Mouse (Mus musculus): ENCODE measurements at regions not wholly inside any gene's neighbourhood (a gene's known extent, or its start where the extent isn't known, plus 50 kb on each side); places are given as distances from the start of the nearest gene placed in this dataset.
"Not testable (repeated sequence)": the region's sequence is repeated elsewhere in the genome, so short reads cannot be mapped to it uniquely, and the experiment has no call there.

DNA sequence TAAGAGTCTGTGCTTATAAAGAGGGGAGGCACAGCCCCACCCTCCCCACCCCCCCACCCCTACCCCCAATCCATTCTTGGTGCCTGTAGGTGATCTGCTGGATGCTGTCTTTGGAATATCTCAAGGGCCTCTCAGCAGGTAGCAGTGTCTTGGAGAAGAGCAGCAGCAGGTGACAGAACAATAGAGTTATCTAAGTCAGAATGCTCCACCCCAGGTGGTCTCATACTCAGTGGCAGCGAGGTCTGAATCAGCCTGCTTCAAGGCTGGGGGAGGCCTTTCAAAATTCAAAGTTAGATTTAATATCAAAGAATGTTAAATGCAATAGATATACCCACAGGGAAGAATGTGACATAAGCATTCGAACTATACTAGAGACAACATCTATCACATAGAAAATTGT lies 90.6 kb upstream of the Akr1e1 start:
- WGBS, result 63% methylated on average over 2 of the region's 2 CpGs
- H3K27ac ChIP-seq (ENCODE audit: low read length); H3K9ac ChIP-seq (ENCODE audit: low read depth, low read length); H3K4me1 ChIP-seq (ENCODE audit: control insufficient read depth, insufficient read depth, low read length); ATAC-seq; H3K27me3 ChIP-seq (replicated peaks; ENCODE audit: control insufficient read depth, insufficient read depth, low read length); H3K4me3 ChIP-seq (ENCODE audit: low read length); H3K9me3 ChIP-seq (ENCODE audit: control insufficient read depth, low read length); H3K36me3 ChIP-seq (ENCODE audit: control insufficient read depth, insufficient read depth, low read length); H3K4me2 ChIP-seq (ENCODE audit: low read depth, low read length): not testable (repeated sequence)

DNA sequence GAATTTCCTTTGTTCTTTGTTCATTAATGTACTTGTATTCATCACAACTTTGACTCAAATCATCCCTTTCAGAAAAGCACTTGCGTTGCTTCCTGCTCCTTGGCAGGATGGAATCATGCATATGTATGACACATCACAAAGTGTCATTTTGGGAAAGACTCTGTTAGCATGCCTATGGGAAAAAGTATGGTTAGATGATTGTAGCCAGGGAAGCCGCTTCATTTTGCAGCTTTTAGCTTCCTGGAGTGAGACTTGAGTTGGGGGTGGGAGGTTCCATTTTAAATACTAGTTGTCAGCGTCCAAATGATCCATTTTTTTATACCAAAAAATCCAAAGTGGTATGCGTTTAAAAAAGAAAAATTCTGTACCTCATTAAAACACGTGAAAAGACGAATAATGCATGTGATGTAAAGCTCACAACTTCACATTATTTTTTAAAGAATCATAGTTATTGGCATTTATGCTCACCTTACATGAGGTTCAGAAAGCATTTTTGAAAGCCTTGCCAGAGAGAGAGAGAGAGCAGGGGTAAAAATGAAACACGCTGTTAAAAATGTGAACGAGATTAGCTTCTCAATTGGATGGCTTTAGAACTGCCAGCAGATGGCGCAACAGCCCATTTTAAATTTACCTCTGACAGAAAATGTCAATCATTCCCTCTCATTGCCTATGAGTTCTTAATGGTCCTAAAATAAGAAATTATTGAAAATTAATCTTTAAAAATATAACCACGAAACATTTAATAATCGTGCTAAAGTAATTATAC lies 57.6 kb upstream of the Akr1e1 start:
- Histone ChIP-seq H3K27ac (ENCODE audit: low read length) (no peak overlapping the region), H3K4me2 (ENCODE audit: low read depth, low read length) (no peak overlapping the region), H3K36me3 (ENCODE audit: control insufficient read depth, insufficient read depth, low read length) (no peaks in the 10 kb centered on the region), H3K4me3 (ENCODE audit: low read length) (no peak overlapping the region), H3K27me3 (replicated peaks; ENCODE audit: control insufficient read depth, insufficient read depth, low read length) (no peaks in the 10 kb centered on the region), H3K9ac (ENCODE audit: low read depth, low read length) (no peak overlapping the region), H3K4me1 (ENCODE audit: control insufficient read depth, insufficient read depth, low read length) (no peaks in the 10 kb centered on the region), H3K9me3 (ENCODE audit: control insufficient read depth, low read length) (no peaks in the 10 kb centered on the region)
- 38% methylated on average over 11 of the region's 11 CpGs for WGBS
- ATAC-seq, result no peak

DNA sequence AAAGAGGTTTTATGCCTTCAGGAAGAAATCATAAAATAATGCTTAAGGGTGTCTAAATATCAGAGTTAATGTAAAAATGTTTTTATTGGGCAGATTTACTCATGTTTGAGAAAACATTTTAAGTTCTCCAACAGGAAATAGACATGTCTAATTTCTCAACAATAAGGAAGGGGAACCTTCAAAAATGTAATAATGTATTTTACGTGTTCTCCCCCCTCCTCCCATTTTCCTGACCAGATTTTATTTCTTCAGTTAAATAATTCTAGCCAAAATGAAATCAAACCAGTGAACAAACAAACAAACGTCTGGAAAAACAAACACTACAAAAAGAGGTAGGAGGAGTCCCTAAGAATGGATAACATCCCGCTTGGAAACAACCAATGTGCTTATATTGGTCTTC lies 54.4 kb upstream of the Akr1e1 start:
- 52% methylated on average over 3 of the region's 3 CpGs for WGBS
- no peaks in the 10 kb centered on the region for H3K9me3 ChIP-seq (ENCODE audit: control insufficient read depth, low read length)
- no peak overlapping the region for H3K4me2 ChIP-seq (ENCODE audit: low read depth, low read length)
- ATAC-seq, result no peak
- H3K4me3 ChIP-seq (ENCODE audit: low read length), result no peak overlapping the region
- H3K36me3 ChIP-seq (ENCODE audit: control insufficient read depth, insufficient read depth, low read length), result no peaks in the 10 kb centered on the region
- no peaks in the 10 kb centered on the region for H3K27me3 ChIP-seq (replicated peaks; ENCODE audit: control insufficient read depth, insufficient read depth, low read length)
- H3K9ac ChIP-seq (ENCODE audit: low read depth, low read length), result no peak overlapping the region
- H3K4me1 ChIP-seq (ENCODE audit: control insufficient read depth, insufficient read depth, low read length), result no peaks in the 10 kb centered on the region
- no peak overlapping the region for H3K27ac ChIP-seq (ENCODE audit: low read length)

DNA sequence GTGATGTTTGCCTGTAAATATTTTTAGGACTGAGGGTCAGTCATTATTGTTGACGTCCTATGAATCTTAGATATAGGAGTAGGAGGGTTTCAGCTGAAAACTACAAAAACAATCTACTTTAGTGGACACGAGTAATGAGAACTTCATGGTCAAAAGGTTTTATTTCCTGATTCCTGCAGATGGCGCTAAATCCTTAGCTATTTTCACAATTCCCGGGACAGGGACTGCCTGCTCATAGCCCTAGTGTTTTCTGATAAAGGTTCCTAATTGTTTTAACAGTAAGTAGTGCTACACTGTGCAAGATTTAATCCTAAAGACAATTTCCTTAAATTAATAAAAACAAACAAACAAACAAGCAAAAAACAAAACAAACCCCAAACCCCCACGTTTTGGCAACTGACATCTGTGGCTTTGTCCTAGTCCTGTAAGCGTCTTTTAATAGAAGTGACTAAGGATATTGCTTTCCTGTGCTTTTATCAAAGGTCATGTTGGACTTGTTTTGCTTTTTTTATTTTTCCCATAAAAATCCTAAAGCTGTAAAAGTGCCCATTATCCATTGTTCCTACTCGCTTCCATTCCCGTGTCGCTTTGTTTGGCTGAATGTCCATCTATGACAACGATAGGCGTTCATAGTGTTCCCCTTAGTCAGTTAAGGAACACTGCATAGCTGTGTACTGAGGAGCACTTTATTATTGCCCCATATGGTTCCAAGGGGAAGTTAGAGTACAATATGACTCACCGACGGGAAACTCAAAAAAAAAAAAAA lies 53.5 kb upstream of the Akr1e1 start:
- H3K4me3 ChIP-seq (ENCODE audit: low read length), result no peak overlapping the region
- H3K4me1 ChIP-seq (ENCODE audit: control insufficient read depth, insufficient read depth, low read length), result no peaks in the 10 kb centered on the region
- no peaks in the 10 kb centered on the region for H3K9me3 ChIP-seq (ENCODE audit: control insufficient read depth, low read length)
- H3K4me2 ChIP-seq (ENCODE audit: low read depth, low read length), result no peak overlapping the region
- no peak overlapping the region for H3K27ac ChIP-seq (ENCODE audit: low read length)
- H3K36me3 ChIP-seq (ENCODE audit: control insufficient read depth, insufficient read depth, low read length), result no peaks in the 10 kb centered on the region
- WGBS, result 41% methylated on average over 13 of the region's 13 CpGs
- H3K9ac ChIP-seq (ENCODE audit: low read depth, low read length), result no peak overlapping the region
- peak; percentile 83 for ATAC-seq
- no peaks in the 10 kb centered on the region for H3K27me3 ChIP-seq (replicated peaks; ENCODE audit: control insufficient read depth, insufficient read depth, low read length)
